Mouse (Mus musculus): Measurements from ENCODE around the gene Klhl23. TPM values are rescaled to one million over a fixed set of nuclear protein-coding genes. Genes with fewer than 3 reads are reported as not detected.

The Klhl23 gene
- total RNA-seq, 2 experiments from 2014 or later: 25.4 to 35.8 TPM

Other genes with a start within 250 kb of the Klhl23 start
- not detected in 2 replicates for gene Lrp2, start 235.9 kb upstream of the Klhl23 start, total RNA-seq (2014; fragmentation: Nextera tagmentation)
- gene Lrp2, start 235.9 kb upstream of the Klhl23 start, total RNA-seq (2017): not detected in 2 replicates
- 1.4 and 4.1 TPM in 2 replicates for gene Bbs5, start 174.8 kb upstream of the Klhl23 start, total RNA-seq (2014; fragmentation: Nextera tagmentation)
- 1.6 and 8.2 TPM in 2 replicates for gene Bbs5, start 174.8 kb upstream of the Klhl23 start, total RNA-seq (2017)
- gene Klhl41, start 151.8 kb upstream of the Klhl23 start, total RNA-seq (2014; fragmentation: Nextera tagmentation): not detected in 2 replicates
- gene Klhl41, start 151.8 kb upstream of the Klhl23 start, total RNA-seq (2017): not detected in 2 replicates
- 21.4 and 25.6 TPM in 2 replicates for gene Fastkd1, start 108.4 kb upstream of the Klhl23 start, total RNA-seq (2014; fragmentation: Nextera tagmentation)
- 12.6 and 18.4 TPM in 2 replicates for gene Fastkd1, start 108.4 kb upstream of the Klhl23 start, total RNA-seq (2017)
- 73.4 and 94.4 TPM in 2 replicates for gene Ppig, start 99.4 kb upstream of the Klhl23 start, total RNA-seq (2014; fragmentation: Nextera tagmentation)
- gene Ppig, start 99.4 kb upstream of the Klhl23 start, total RNA-seq (2017): 72.8 and 124 TPM in 2 replicates
- 0.89 and 3.2 TPM in 2 replicates for gene Ccdc173, start 32.4 kb upstream of the Klhl23 start, total RNA-seq (2014; fragmentation: Nextera tagmentation)
- gene Ccdc173, start 32.4 kb upstream of the Klhl23 start, total RNA-seq (2017): 1.0 and 1.1 TPM in 2 replicates
- gene Phospho2, start 32.3 kb upstream of the Klhl23 start, total RNA-seq (2014; fragmentation: Nextera tagmentation): 21.3 and 26.7 TPM in 2 replicates
- 28.5 and 31.2 TPM in 2 replicates for gene Phospho2, start 32.3 kb upstream of the Klhl23 start, total RNA-seq (2017)
- gene Ssb, start 39.6 kb downstream of the Klhl23 start, total RNA-seq (2014; fragmentation: Nextera tagmentation): 248 and 394 TPM in 2 replicates
- 771 and 927 TPM in 2 replicates for gene Ssb, start 39.6 kb downstream of the Klhl23 start, total RNA-seq (2017)
- gene Mettl5, start 63.7 kb downstream of the Klhl23 start, total RNA-seq (2014; fragmentation: Nextera tagmentation): 27.3 and 60.1 TPM in 2 replicates
- gene Mettl5, start 63.7 kb downstream of the Klhl23 start, total RNA-seq (2017): 43.5 and 86.1 TPM in 2 replicates
- gene Ubr3, start 75.3 kb downstream of the Klhl23 start, total RNA-seq (2014; fragmentation: Nextera tagmentation): 31.5 and 37.1 TPM in 2 replicates
- gene Ubr3, start 75.3 kb downstream of the Klhl23 start, total RNA-seq (2017): 39.3 and 67.1 TPM in 2 replicates
- gene Myo3b, start 217.2 kb downstream of the Klhl23 start, total RNA-seq (2014; fragmentation: Nextera tagmentation): not detected in 2 replicates
- gene Myo3b, start 217.2 kb downstream of the Klhl23 start, total RNA-seq (2017): not detected in 2 replicates